Mouse (Mus musculus): Measurements from ENCODE around the gene Syncrip.

DNA sequence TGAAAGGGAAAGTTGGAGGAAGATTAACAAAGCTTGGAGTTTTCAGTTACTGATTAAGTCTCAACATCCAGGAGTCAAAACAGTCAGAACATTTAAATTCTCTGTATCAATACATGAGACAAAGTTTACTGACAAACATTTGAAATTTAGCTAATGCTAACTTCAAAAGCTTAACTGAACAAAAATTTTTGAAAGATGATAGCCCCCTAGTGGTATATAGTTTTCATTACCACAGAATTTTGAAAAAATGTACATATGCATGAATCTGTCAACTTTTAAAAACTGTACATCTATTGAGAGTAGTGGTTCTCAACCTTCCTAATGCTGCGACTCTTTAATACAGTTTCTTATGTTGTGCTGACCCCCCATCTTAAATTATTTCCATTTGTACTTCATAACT is 83.9 kb downstream of the Syncrip start:
- TF ChIP-seq CTCF (IDR thresholded peaks at IDR 0.05; ENCODE audit: borderline replicate concordance, insufficient read depth, low read depth, low read length) (no peak), POLR2A (IDR thresholded peaks at IDR 0.05; ENCODE audit: borderline replicate concordance, insufficient read depth, low read length) (no peak)

Measured in cerebellum, adult 2 months (tissue).